Mouse (Mus musculus) small intestine, adult 2 months (tissue): Measurements from ENCODE around the gene Rfx5. TPM values are rescaled to one million over a fixed set of nuclear protein-coding genes. Genes with fewer than 3 reads are reported as not detected.
A peak's percentile ranks its signal among the peaks of the same experiment; 100 is the strongest.
"Not testable (repeated sequence)": the region's sequence is repeated elsewhere in the genome, so short reads cannot be mapped to it uniquely, and the experiment has no call there.

Source experiments
- H3K27ac ChIP-seq: fragments of 200-500 bp; 2 replicates; pipeline ENCODE4 v1.5.1; 2012; ENCODE audit warnings: low read depth, low read length, control low read depth, inconsistent platforms; ENCODE audit not compliant: insufficient read depth
- H3K27me3 ChIP-seq: fragments of 200-500 bp; 2 replicates; pipeline ENCODE4 v1.6.1; 2012; ENCODE audit warnings: mild to moderate bottlenecking, moderate library complexity, low read length, inconsistent platforms; ENCODE audit not compliant: control insufficient read depth, insufficient read depth
- H3K36me3 ChIP-seq: fragments of 200-500 bp; 2 replicates; pipeline ENCODE4 v1.6.1; 2012; ENCODE audit warnings: mild to moderate bottlenecking, low read length, control low read depth, inconsistent platforms; ENCODE audit not compliant: control insufficient read depth, insufficient read depth
- H3K4me1 ChIP-seq: fragments of 200-500 bp; 2 replicates; pipeline ENCODE4 v1.6.1; 2012; ENCODE audit warnings: low read length, inconsistent platforms, mixed read lengths; ENCODE audit not compliant: control insufficient read depth, insufficient read depth, insufficient read length
- H3K4me3 ChIP-seq: fragments of 200-500 bp; 2 replicates; pipeline ENCODE4 v1.5.1; 2012; ENCODE audit warnings: low read depth, mild to moderate bottlenecking, control low read depth, inconsistent platforms, low read length, moderate library complexity
- CTCF ChIP-seq: fragments of 200-500 bp; IDR thresholded peaks from 2 replicates; pipeline ENCODE4 v1.5.1; 2012; ENCODE audit warnings: low read depth, mild to moderate bottlenecking, control low read depth, inconsistent platforms, low read length, moderate library complexity, mixed read lengths; ENCODE audit not compliant: insufficient replicate concordance, insufficient read length; ENCODE audit errors: extremely low read depth
- POLR2A ChIP-seq: fragments of 200-500 bp; IDR thresholded peaks from 2 replicates; pipeline ENCODE4 v1.6.1; 2012; ENCODE audit warnings: low read depth, mild to moderate bottlenecking, control low read depth, inconsistent platforms, low read length, moderate library complexity
- WGBS: fragments of 180-500 bp; shearing (Covaris S2); methylation state at CpG from one replicate; pipeline ENCODE4 v1.1.7; 2018; 5-methylcytosine and 5-hydroxymethylcytosine counted together
- polyA plus RNA-seq: library from polyadenylated mRNA; depleted of rRNA; stranded (reverse); fragments of >200 nt; gene quantifications from 2 replicates; pipeline ENCODE4 v1.2.3, GENCODE M21; 2012

Rfx5 gene
- polyA plus RNA-seq, 1 experiment, result 5.7 TPM

DNA sequence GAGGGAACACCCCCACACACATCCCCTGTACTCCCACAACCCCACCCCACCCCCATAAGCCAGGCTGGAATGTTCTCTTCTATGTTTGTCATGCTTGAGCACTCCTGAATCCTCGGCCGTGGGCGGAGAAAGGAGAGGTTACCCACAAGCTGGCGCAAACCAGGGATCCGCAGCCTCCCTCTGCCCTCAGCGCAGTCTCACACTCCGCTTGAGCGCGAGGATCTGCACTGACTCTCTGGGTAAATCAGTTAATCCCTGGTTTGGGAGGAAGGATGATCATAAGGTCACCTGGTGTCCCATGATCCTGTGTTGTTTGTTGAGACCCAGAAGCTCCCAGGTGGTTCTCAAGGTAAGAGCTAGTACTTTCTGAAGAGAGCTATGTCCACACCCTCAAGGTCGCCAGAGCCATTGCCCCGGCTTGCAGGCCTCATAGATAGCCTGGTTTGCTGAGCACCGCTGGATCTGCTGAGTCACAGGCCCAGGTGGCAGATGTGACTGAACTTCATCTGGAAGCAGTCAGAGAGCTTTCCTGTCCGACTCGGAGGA is 36.0 kb upstream of the Rfx5 start:
- Histone ChIP-seq H3K27ac (no peak overlapping the region), H3K4me1 (peaks cover 9% of the 10 kb centered on the region; the same call in 1 of the 2 replicates), H3K4me3 (no peak overlapping the region), H3K27me3 (no peaks in the 10 kb centered on the region), H3K36me3 (no peaks in the 10 kb centered on the region)
- WGBS, result 76% methylated on average over 14 of the region's 14 CpGs
- TF ChIP-seq CTCF (no peak), POLR2A (no peak)

DNA sequence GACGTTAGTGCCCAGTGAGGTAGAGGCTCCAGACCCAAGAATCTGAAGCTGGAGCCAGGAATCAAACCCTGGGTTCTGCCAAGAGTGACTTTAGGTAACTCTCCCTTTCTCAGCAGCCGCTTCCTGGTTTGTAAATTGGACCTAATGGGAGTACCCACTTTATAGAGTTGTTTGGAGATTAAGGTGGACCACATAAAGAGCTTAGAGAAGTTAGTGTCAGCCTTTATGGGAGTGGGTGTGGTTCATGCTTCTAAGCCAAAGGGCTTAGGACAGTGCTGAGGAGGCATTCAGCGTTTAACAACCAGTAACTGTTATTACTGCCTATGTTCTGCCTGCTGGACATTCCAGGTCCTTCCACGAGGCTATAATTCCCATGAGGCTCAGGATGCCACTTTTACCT is 35.0 kb upstream of the Rfx5 start:
- 49% methylated on average over 4 of the region's 4 CpGs for WGBS
- Histone ChIP-seq H3K27ac (no peak overlapping the region), H3K4me3 (no peak overlapping the region), H3K27me3 (no peaks in the 10 kb centered on the region), H3K4me1 (peaks cover 9% of the 10 kb centered on the region; the same call in 1 of the 2 replicates), H3K36me3 (no peaks in the 10 kb centered on the region)
- TF ChIP-seq CTCF (no peak), POLR2A (no peak)

DNA sequence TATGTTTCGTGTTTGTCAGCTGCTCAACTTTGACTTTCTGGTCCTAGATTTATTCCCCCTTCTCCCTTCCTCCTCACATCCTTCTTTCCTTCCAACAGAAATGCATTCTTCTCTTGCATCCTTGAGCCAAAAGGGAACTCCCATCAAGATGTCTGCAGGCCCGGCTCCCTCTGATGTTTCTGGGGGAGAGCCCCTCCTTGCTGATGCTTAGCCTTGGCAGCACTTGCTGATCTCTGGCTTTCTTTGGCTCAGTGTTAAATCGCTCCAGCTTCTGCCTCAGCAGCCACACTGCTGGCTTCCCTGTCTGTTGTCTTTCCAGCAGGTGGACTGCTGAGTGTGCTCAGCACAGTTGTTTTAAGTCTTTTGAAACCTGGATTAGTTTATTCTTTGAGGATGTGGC is 32.8 kb upstream of the Rfx5 start:
- WGBS, result 66% methylated on average over 3 of the region's 3 CpGs
- Histone ChIP-seq H3K4me3 (no peak overlapping the region), H3K27ac (no peak overlapping the region), H3K4me1 (peaks cover 6% of the 10 kb centered on the region; the same call in 1 of the 2 replicates), H3K36me3 (no peaks in the 10 kb centered on the region), H3K27me3 (no peaks in the 10 kb centered on the region)
- TF ChIP-seq POLR2A, result no peak
- TF ChIP-seq CTCF, result no peak

GRCm38 (mm10) chr3:94922333-94922732 is 31.5 kb upstream of the Rfx5 start:
- no peak overlapping the region for H3K27ac ChIP-seq
- no peaks in the 10 kb centered on the region for H3K36me3 ChIP-seq
- H3K4me3 ChIP-seq, result no peak overlapping the region
- WGBS, result 35% methylated on average over 3 of the region's 3 CpGs
- peaks cover 6% of the 10 kb centered on the region; the same call in 1 of the 2 replicates for H3K4me1 ChIP-seq
- TF ChIP-seq CTCF, result no peak
- no peak for TF ChIP-seq POLR2A
- H3K27me3 ChIP-seq, result no peaks in the 10 kb centered on the region

DNA sequence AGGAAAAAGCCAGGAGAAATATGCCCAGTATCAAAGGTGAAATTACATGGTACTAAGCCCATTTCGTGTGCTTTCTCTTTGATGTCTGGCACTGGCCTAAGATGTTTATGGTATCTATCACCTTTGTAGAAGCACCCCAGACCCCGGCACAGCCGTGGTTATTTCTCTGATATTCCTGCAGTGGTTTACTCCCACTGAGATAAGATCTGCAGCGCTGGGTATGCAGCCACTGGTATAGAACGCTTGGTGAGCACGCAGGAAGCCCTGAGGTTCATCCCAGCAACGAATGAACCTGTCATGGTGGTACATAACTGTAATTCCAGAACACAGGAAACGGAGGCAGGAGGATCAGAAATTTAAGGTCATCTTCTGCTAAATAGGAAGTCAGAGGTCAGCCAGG is 29.2 kb upstream of the Rfx5 start:
- H3K27me3 ChIP-seq, result no peaks in the 10 kb centered on the region
- 0 out of 2 replicates have a peak, but pooled peaks cover 3% of the 10 kb centered on the region for H3K4me1 ChIP-seq
- no peak overlapping the region for H3K27ac ChIP-seq
- no peaks in the 10 kb centered on the region for H3K36me3 ChIP-seq
- no peak for TF ChIP-seq POLR2A
- no peak for TF ChIP-seq CTCF
- no peak overlapping the region for H3K4me3 ChIP-seq
- 21% methylated on average over 8 of the region's 8 CpGs for WGBS

DNA sequence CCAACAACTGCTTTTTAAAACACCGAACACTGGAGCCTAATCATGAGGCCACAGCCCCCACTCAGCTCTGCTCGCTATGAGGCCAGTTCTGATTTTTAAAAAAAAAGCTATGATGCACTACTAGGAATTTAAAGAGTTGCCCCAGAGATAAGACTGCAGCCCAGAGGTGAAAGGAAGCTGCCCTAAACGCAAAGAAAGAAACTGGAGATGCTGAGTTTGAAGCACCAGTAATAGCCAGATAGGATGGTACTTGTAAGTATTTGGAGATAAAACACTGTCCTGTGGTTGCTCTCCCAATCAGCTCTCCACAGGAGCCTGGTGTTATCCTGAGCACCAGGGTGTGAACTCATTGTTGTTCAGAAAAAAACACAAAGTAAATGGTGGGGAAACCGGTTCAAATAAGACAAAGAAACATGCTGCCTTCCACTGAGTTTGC is 27.6 kb upstream of the Rfx5 start:
- H3K27ac ChIP-seq, H3K36me3 ChIP-seq, H3K4me1 ChIP-seq, H3K4me3 ChIP-seq, H3K27me3 ChIP-seq: not testable (repeated sequence)
- 75% methylated on average over 4 of the region's 4 CpGs for WGBS

- H3K4me3 ChIP-seq, H3K36me3 ChIP-seq, H3K27ac ChIP-seq, H3K27me3 ChIP-seq: not testable (repeated sequence)
- H3K4me1 ChIP-seq, result peaks cover 11% of the 10 kb centered on the region
- 90% methylated on average over 4 of the region's 4 CpGs for WGBS
These were observed 24.9 kb upstream of the Rfx5 start for GRCm38 (mm10) chr3:94928979-94929378.

DNA sequence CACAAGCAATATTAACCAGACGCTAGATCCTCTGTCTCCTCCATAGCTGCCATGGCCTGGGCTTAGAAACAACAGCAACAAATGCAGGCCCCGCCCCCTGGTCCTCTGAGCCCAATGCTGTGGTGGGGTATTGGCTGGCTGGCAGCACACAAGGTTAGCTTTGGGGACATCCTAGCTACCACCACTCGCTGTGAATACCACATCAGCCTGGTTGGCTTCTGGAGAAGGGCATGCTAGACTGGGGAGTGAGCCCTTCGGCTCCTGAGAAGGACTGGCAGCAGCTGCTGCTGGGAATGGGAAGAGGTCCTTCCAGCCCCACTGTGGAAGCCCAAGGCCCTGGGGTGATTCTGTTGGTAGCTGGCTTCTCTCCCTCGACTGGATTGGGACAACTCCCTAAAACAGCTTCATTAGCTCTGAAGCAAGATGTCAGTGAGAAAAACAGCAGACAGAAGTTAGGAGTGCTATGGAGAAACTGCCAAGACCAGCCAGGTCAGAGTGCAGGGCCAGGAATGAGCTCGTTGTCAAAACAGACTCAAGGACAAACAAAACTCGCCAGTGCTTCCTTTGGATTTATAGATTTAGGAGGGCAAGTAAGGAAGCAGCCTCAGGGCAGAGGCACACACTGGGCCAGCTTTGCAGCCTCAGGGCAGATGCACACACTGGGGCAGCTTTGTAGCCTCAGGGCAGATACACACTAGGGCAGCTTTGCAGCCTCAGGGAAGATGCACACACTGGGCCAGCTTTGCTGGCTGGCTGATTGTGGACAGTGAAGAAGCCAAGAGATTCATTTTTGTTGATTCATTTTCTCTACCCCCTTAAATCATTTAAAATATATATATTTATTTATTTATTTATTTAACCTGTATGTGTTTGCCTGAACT is 23.2 kb upstream of the Rfx5 start:
- H3K27me3 ChIP-seq, H3K4me3 ChIP-seq, H3K36me3 ChIP-seq, H3K4me1 ChIP-seq: not testable (repeated sequence)
- H3K27ac ChIP-seq, result peak overlapping the region; percentile 35; the same call in 1 of the 2 replicates
- WGBS, result 34% methylated on average over 7 of the region's 7 CpGs

- not testable (repeated sequence) for H3K4me3 ChIP-seq, H3K4me1 ChIP-seq, H3K27ac ChIP-seq, H3K27me3 ChIP-seq, H3K36me3 ChIP-seq
- WGBS, result 93% methylated on average over 10 of the region's 10 CpGs
These were observed 22.3 kb upstream of the Rfx5 start for GRCm38 (mm10) chr3:94931427-94932082.

DNA sequence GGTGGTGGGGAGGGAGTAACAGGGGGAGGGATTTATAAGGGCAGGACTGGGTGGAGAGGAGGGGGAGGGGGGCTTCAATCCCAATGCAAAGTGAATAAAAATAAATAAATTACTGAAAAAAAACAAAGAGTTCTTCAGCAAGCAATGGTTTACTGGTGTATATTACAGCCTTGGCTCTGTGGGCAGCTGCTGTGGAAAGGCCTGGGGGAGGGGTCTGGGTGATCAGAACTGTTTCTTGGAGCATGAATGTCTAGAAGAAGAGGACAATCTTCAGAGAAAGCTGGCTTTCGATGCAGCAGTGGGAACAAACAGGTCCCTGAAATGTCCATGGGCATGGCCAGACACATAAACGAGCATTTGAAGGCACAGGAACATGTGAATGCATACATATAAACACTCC is 21.6 kb upstream of the Rfx5 start:
- WGBS, result 45% methylated on average over 2 of the region's 2 CpGs
- not testable (repeated sequence) for H3K36me3 ChIP-seq, H3K4me1 ChIP-seq, H3K27ac ChIP-seq, H3K4me3 ChIP-seq, H3K27me3 ChIP-seq
